Mouse (Mus musculus) liver, postnatal 0 days (tissue): ENCODE results near the gene Esrrg.

ENCODE experiments used
- CTCF ChIP-seq: sonication (generic); IDR thresholded peaks from 2 replicates; pipeline ENCODE4 v1.5.1; 2016; ENCODE audit warnings: antibody characterized with exemption, low read depth
- EP300 ChIP-seq: IDR thresholded peaks from 2 replicates; pipeline ENCODE4 v1.6.1; 2016; ENCODE audit warnings: antibody characterized with exemption, low read depth, mild to moderate bottlenecking

- TF ChIP-seq CTCF, result no peak
- TF ChIP-seq EP300, result no peak
Observed at GRCm38 (mm10) chr1:187826140-187826539, 217.5 kb downstream of the Esrrg start.
